Mouse (Mus musculus) liver, embryonic 16.5 days (tissue): ENCODE results near the gene Cdkn2aip. TPM values are rescaled to one million over a fixed set of nuclear protein-coding genes. Genes with fewer than 3 reads are reported as not detected.
A peak's percentile ranks its signal among the peaks of the same experiment; 100 is the strongest.

Source experiments
- ATAC-seq: fragments of 200-750 bp; cut with Nextera tagmentation; 2 replicates; pipeline ENCODE4 v1.8.0; 2017; ENCODE audit warnings: low read depth, mild to moderate bottlenecking, moderate number of reproducible peaks, moderate library complexity
- H3K27ac ChIP-seq: fragments of 300-500 bp; sonication (generic); 2 replicates; pipeline ENCODE4 v1.5.1; 2014; ENCODE audit warnings: mild to moderate bottlenecking, low read length
- H3K27me3 ChIP-seq: fragments of 300-500 bp; sonication (generic); 2 replicates; pipeline ENCODE4 v1.6.1; 2014; ENCODE audit warnings: low read depth, low read length, mixed read lengths; ENCODE audit not compliant: control insufficient read depth, insufficient read depth
- H3K36me3 ChIP-seq: fragments of 300-500 bp; sonication (generic); 2 replicates; pipeline ENCODE4 v1.6.1; 2014; ENCODE audit warnings: mild to moderate bottlenecking; ENCODE audit not compliant: control insufficient read depth, insufficient read depth
- H3K4me1 ChIP-seq: fragments of 300-500 bp; sonication (generic); 2 replicates; pipeline ENCODE4 v1.6.1; 2014; ENCODE audit warnings: low read depth, low read length, mixed read lengths; ENCODE audit not compliant: control insufficient read depth
- H3K4me2 ChIP-seq: fragments of 300-500 bp; sonication (generic); 2 replicates; pipeline ENCODE4 v1.6.1; 2014; ENCODE audit warnings: low read depth, low read length, mixed read lengths
- H3K4me3 ChIP-seq: fragments of 300-500 bp; sonication (generic); 2 replicates; pipeline ENCODE4 v1.5.1; 2014; ENCODE audit warnings: low read depth, mild to moderate bottlenecking, low read length
- H3K9ac ChIP-seq: fragments of 300-500 bp; sonication (generic); 2 replicates; pipeline ENCODE4 v1.6.1; 2014; ENCODE audit warnings: low read depth, low read length
- H3K9me3 ChIP-seq: fragments of 300-500 bp; sonication (generic); replicated peaks from 2 replicates; pipeline ENCODE4 v1.6.1; 2016; ENCODE audit warnings: low read length; ENCODE audit not compliant: control insufficient read depth
- WGBS: fragments of 180-500 bp; shearing (Covaris S2); extraction: QIAGEN DNeasy Blood & Tissue Kit; methylation state at CpG from one replicate; pipeline ENCODE4 v1.1.7; 2014; ENCODE audit not compliant: insufficient replicate concordance; 5-methylcytosine and 5-hydroxymethylcytosine counted together
- polyA plus RNA-seq: library from polyadenylated mRNA; unstranded; fragments of >200 nt; fragmentation: Nextera tagmentation; extraction: Ambion mirVana; gene quantifications from 2 replicates; pipeline ENCODE4 v1.2.1, GENCODE M21; 2015

Cdkn2aip gene
- polyA plus RNA-seq, 1 experiment from 2014 or later: 13.1 TPM

GRCm38 (mm10) chr8:47713171-47713663, 515 bp downstream of the Cdkn2aip start:
- H3K36me3 ChIP-seq: peaks cover 13% of the 10 kb centered on the region
- peak overlapping the region; percentile 97 for H3K27ac ChIP-seq
- 0% methylated on average over 44 of the region's 44 CpGs for WGBS
- no peaks in the 10 kb centered on the region for H3K27me3 ChIP-seq
- H3K4me2 ChIP-seq: peak overlapping the region; percentile 82
- H3K9me3 ChIP-seq: no peaks in the 10 kb centered on the region
- H3K4me3 ChIP-seq: peak overlapping the region; percentile 98
- peak overlapping the region; percentile 94 for H3K9ac ChIP-seq
- peak; percentile 20 for ATAC-seq
- H3K4me1 ChIP-seq: peaks cover 3% of the 10 kb centered on the region; the same call in 1 of the 2 replicates

- Histone ChIP-seq H3K4me2 (no peak overlapping the region), H3K4me3 (no peak overlapping the region), H3K9me3 (no peaks in the 10 kb centered on the region), H3K36me3 (peaks cover 16% of the 10 kb centered on the region), H3K4me1 (peaks cover 3% of the 10 kb centered on the region; the same call in 1 of the 2 replicates), H3K27ac (peak overlapping the region; percentile 67), H3K9ac (no peak overlapping the region), H3K27me3 (no peaks in the 10 kb centered on the region)
- peak; percentile 79 for ATAC-seq
- 62% methylated on average over 5 of the region's 5 CpGs for WGBS
Observed at GRCm38 (mm10) chr8:47708106-47708505, 5.6 kb downstream of the Cdkn2aip start.

- no peak overlapping the region for H3K9ac ChIP-seq
- H3K9me3 ChIP-seq: no peaks in the 10 kb centered on the region
- ATAC-seq: peak; percentile 81
- peaks cover 14% of the 10 kb centered on the region for H3K36me3 ChIP-seq
- WGBS: 71% methylated on average over 8 of the region's 8 CpGs
- H3K4me2 ChIP-seq: no peak overlapping the region; the same call in 1 of the 2 replicates
- H3K27me3 ChIP-seq: no peaks in the 10 kb centered on the region
- peaks cover under 1% of the 10 kb centered on the region; the same call in 1 of the 2 replicates for H3K4me1 ChIP-seq
- peak overlapping the region; percentile 78 for H3K27ac ChIP-seq
- H3K4me3 ChIP-seq: no peak overlapping the region
Observed at GRCm38 (mm10) chr8:47706746-47707145, 7.0 kb downstream of the Cdkn2aip start.

GRCm38 (mm10) chr8:47702333-47702732, 11.4 kb downstream of the Cdkn2aip start:
- H3K27me3 ChIP-seq: no peaks in the 10 kb centered on the region
- no peak for ATAC-seq
- H3K36me3 ChIP-seq: peaks cover 3% of the 10 kb centered on the region; the same call in 1 of the 2 replicates
- no peak overlapping the region for H3K4me3 ChIP-seq
- H3K9ac ChIP-seq: no peak overlapping the region
- no peaks in the 10 kb centered on the region for H3K4me1 ChIP-seq
- WGBS: 45% methylated on average over 1 of the region's 1 CpGs
- no peak overlapping the region for H3K27ac ChIP-seq
- no peaks in the 10 kb centered on the region for H3K9me3 ChIP-seq
- no peak overlapping the region for H3K4me2 ChIP-seq

- no peaks in the 10 kb centered on the region for H3K27me3 ChIP-seq
- 32% methylated on average over 1 of the region's 1 CpGs for WGBS
- H3K27ac ChIP-seq: no peak overlapping the region
- H3K4me2 ChIP-seq: no peak overlapping the region
- no peaks in the 10 kb centered on the region for H3K4me1 ChIP-seq
- no peak for ATAC-seq
- H3K9me3 ChIP-seq: no peaks in the 10 kb centered on the region
- H3K9ac ChIP-seq: no peak overlapping the region
- H3K36me3 ChIP-seq: no peaks in the 10 kb centered on the region
- no peak overlapping the region for H3K4me3 ChIP-seq
Observed at GRCm38 (mm10) chr8:47697696-47698095, 16.0 kb downstream of the Cdkn2aip start.

GRCm38 (mm10) chr8:47695431-47696105, 18.2 kb downstream of the Cdkn2aip start:
- Histone ChIP-seq H3K9me3 (no peaks in the 10 kb centered on the region), H3K4me2 (no peak overlapping the region), H3K4me3 (no peak overlapping the region), H3K36me3 (no peaks in the 10 kb centered on the region), H3K27me3 (no peaks in the 10 kb centered on the region), H3K4me1 (no peaks in the 10 kb centered on the region; the same call in 1 of the 2 replicates), H3K9ac (no peak overlapping the region), H3K27ac (no peak overlapping the region)
- ATAC-seq: no peak
- WGBS: 66% methylated on average over 5 of the region's 5 CpGs

GRCm38 (mm10) chr8:47693119-47693518, 20.6 kb downstream of the Cdkn2aip start:
- no peaks in the 10 kb centered on the region for H3K36me3 ChIP-seq
- H3K4me2 ChIP-seq: no peak overlapping the region
- no peaks in the 10 kb centered on the region for H3K27me3 ChIP-seq
- WGBS: 7% methylated on average over 2 of the region's 2 CpGs
- H3K4me3 ChIP-seq: no peak overlapping the region
- no peaks in the 10 kb centered on the region for H3K9me3 ChIP-seq
- H3K27ac ChIP-seq: no peak overlapping the region
- H3K4me1 ChIP-seq: no peaks in the 10 kb centered on the region; the same call in 1 of the 2 replicates
- no peak for ATAC-seq
- no peak overlapping the region for H3K9ac ChIP-seq

- H3K27ac ChIP-seq: no peak overlapping the region
- no peak overlapping the region for H3K4me3 ChIP-seq
- H3K36me3 ChIP-seq: no peaks in the 10 kb centered on the region
- no peaks in the 10 kb centered on the region for H3K9me3 ChIP-seq
- no peaks in the 10 kb centered on the region for H3K27me3 ChIP-seq
- ATAC-seq: no peak
- no peak overlapping the region for H3K4me2 ChIP-seq
- no peak overlapping the region for H3K9ac ChIP-seq
- H3K4me1 ChIP-seq: no peaks in the 10 kb centered on the region; the same call in 1 of the 2 replicates
- 77% methylated on average over 9 of the region's 10 CpGs for WGBS
Observed at GRCm38 (mm10) chr8:47691831-47692230, 21.9 kb downstream of the Cdkn2aip start.

- H3K27ac ChIP-seq: no peak overlapping the region
- H3K9me3 ChIP-seq: no peaks in the 10 kb centered on the region
- H3K4me2 ChIP-seq: peak overlapping the region; percentile 65; the same call in 1 of the 2 replicates
- no peak overlapping the region for H3K4me3 ChIP-seq
- ATAC-seq: no peak
- no peaks in the 10 kb centered on the region; the same call in 1 of the 2 replicates for H3K4me1 ChIP-seq
- no peaks in the 10 kb centered on the region for H3K36me3 ChIP-seq
- no peak overlapping the region for H3K9ac ChIP-seq
- no peaks in the 10 kb centered on the region for H3K27me3 ChIP-seq
- WGBS: 61% methylated on average over 7 of the region's 7 CpGs
Observed at GRCm38 (mm10) chr8:47691303-47691702, 22.4 kb downstream of the Cdkn2aip start.
